Mouse (Mus musculus) small intestine, adult 2 months (tissue): ENCODE results near the gene Prdm2.

Source experiments
- CTCF ChIP-seq: fragments of 200-500 bp; IDR thresholded peaks from 2 replicates; pipeline ENCODE4 v1.5.1; 2012; ENCODE audit warnings: low read depth, mild to moderate bottlenecking, control low read depth, inconsistent platforms, low read length, moderate library complexity, mixed read lengths; ENCODE audit not compliant: insufficient replicate concordance, insufficient read length; ENCODE audit errors: extremely low read depth
- POLR2A ChIP-seq: fragments of 200-500 bp; IDR thresholded peaks from 2 replicates; pipeline ENCODE4 v1.6.1; 2012; ENCODE audit warnings: low read depth, mild to moderate bottlenecking, control low read depth, inconsistent platforms, low read length, moderate library complexity

GRCm38 (mm10) chr4:143118843-143119242 is 94.0 kb downstream of the Prdm2 start:
- TF ChIP-seq CTCF (no peak), POLR2A (no peak)
